12 mouse cellular contexts compared by ENCODE assay signal in genomic region chr6:89046476-89046875, GRCm38 (mm10).
DNase-seq lines count a peak whose midpoint lies in the region; ATAC-seq and TF ChIP-seq lines count a peak whose summit lies in the region.
"Had no signal": no experiment of that assay in that cellular context is flagged by ENCODE, and none has a peak within 500 bp of the region (broad histone marks: within the 10 kb centered on the region; RNA-seq: fewer than 3 reads in every experiment).

No protein-coding gene starts in this region.

- peak; percentile 35 to 70 for DNase-seq in cerebellum, postnatal 14 days
- DNase-seq in cerebellum, adult 2 months, result no peak
- peak; percentile 21 to 42 for DNase-seq in kidney, postnatal 4 days
- DNase-seq in kidney, adult 18-20 months, result no peak
- DNase-seq in right cerebral cortex, postnatal 14 days, result peak; percentile 58
- DNase-seq in right cerebral cortex, adult 2 months (ENCODE audit: low spot score in 2 of 2), result no peak
- DNase-seq in lung, postnatal 36 days, result peak; percentile 46
- no peak for DNase-seq in forebrain, embryonic 11.5 days (ENCODE audit: low spot score)
- DNase-seq: cerebellum, adult 11 months; layer of hippocampus, postnatal 36 days had no signal

- ATAC-seq in forebrain, embryonic 11.5 days (replicated peaks; ENCODE audit: low FRiP score), result no peak

- H3K4me1 ChIP-seq in cerebellum, adult 2 months (ENCODE audit: control insufficient read depth, insufficient read depth, low read length), result no peaks in the 10 kb centered on the region; the same call in 1 of the 2 replicates
- no peaks in the 10 kb centered on the region for H3K4me1 ChIP-seq in forebrain, embryonic 11.5 days (replicated peaks; ENCODE audit: control insufficient read depth, insufficient read depth, low read length)

- no peak overlapping the region for H3K9ac ChIP-seq in forebrain, embryonic 11.5 days (ENCODE audit: low read length)
- H3K9ac ChIP-seq: embryonic facial prominence, embryonic 12.5 days; hindbrain, embryonic 15.5 days had no signal

- no peaks in the 10 kb centered on the region for H3K9me3 ChIP-seq in forebrain, embryonic 11.5 days (ENCODE audit: control insufficient read depth, low read length)
- H3K9me3 ChIP-seq: embryonic facial prominence, embryonic 12.5 days; hindbrain, embryonic 15.5 days had no signal

- TF ChIP-seq POLR2A in cerebellum, adult 2 months (IDR thresholded peaks at IDR 0.05; ENCODE audit: borderline replicate concordance, insufficient read depth, low read length), result no peak

- 88% methylated on average over 2 of the region's 2 CpGs for WGBS in cerebellum, adult 2 months
- 87% methylated on average over 2 of the region's 2 CpGs for WGBS in forebrain, embryonic 11.5 days

- H3K4me3 ChIP-seq in cerebellum, adult 2 months (replicated peaks; ENCODE audit: insufficient read depth, low read depth, low read length), result no peak overlapping the region
- no peak overlapping the region for H3K4me3 ChIP-seq in forebrain, embryonic 11.5 days (ENCODE audit: low read depth, low read length)
- H3K4me3 ChIP-seq: embryonic facial prominence, embryonic 12.5 days; hindbrain, embryonic 15.5 days had no signal

- H3K4me2 ChIP-seq in forebrain, embryonic 11.5 days (ENCODE audit: low read depth, low read length, severe bottlenecking), result no peak overlapping the region
- H3K4me2 ChIP-seq: embryonic facial prominence, embryonic 12.5 days; hindbrain, embryonic 15.5 days had no signal

- H3K27me3 ChIP-seq in cerebellum, adult 2 months (ENCODE audit: control insufficient read depth, insufficient read depth, low read length), result no peaks in the 10 kb centered on the region
- H3K27me3 ChIP-seq in forebrain, embryonic 11.5 days (ENCODE audit: control insufficient read depth, insufficient read depth, low read length), result no peaks in the 10 kb centered on the region
- H3K27me3 ChIP-seq: embryonic facial prominence, embryonic 12.5 days; hindbrain, embryonic 15.5 days had no signal

- no peak for TF ChIP-seq CTCF in cerebellum, adult 2 months (IDR thresholded peaks at IDR 0.05; ENCODE audit: borderline replicate concordance, insufficient read depth, low read depth, low read length)

- no peaks in the 10 kb centered on the region for H3K36me3 ChIP-seq in forebrain, embryonic 11.5 days (ENCODE audit: control insufficient read depth, insufficient read depth, low read length)
- H3K36me3 ChIP-seq: embryonic facial prominence, embryonic 12.5 days; hindbrain, embryonic 15.5 days had no signal

- no peak overlapping the region for H3K27ac ChIP-seq in cerebellum, adult 2 months (ENCODE audit: insufficient read depth, low read length)
- H3K27ac ChIP-seq in forebrain, embryonic 11.5 days (ENCODE audit: low read depth, low read length), result no peak overlapping the region
- H3K27ac ChIP-seq: embryonic facial prominence, embryonic 12.5 days; hindbrain, embryonic 15.5 days had no signal

Comparison
In these comparisons a context has a peak if more than half of its experiments do, and no peak if none do; other contexts are left out.
1. DNase-seq: peak in cerebellum, postnatal 14 days (2 of 2), kidney, postnatal 4 days (2 of 2), right cerebral cortex, postnatal 14 days (single experiment) and lung, postnatal 36 days (single experiment); none in cerebellum, adult 2 months (0 of 2), kidney, adult 18-20 months (single experiment), right cerebral cortex, adult 2 months (0 of 2) and forebrain, embryonic 11.5 days (single experiment).